Mouse (Mus musculus) megakaryocyte, embryonic 14.5 days (primary cell): ENCODE results near the gene Dclk3.

Source experiments
- FLI1 ChIP-seq: IDR thresholded peaks from 2 replicates; pipeline ENCODE4 v1.6.1; 2012; ENCODE audit warnings: low read length, inconsistent platforms, mixed read lengths
- GATA1 ChIP-seq: IDR thresholded peaks from 3 replicates; pipeline ENCODE4 v1.6.1; 2012; ENCODE audit warnings: mixed read lengths, low read length, inconsistent platforms, borderline replicate concordance

- TF ChIP-seq GATA1: no peak
- no peak for TF ChIP-seq FLI1
Measured at GRCm38 (mm10) chr9:111500211-111500610, 61.3 kb downstream of the Dclk3 start.
